Mouse (Mus musculus): ENCODE measurements around the gene Zfp661. TPM values are rescaled to one million over a fixed set of nuclear protein-coding genes. Genes with fewer than 3 reads are reported as not detected.

Gene Zfp661
- polyA plus RNA-seq, 1 experiment from 2014 or later, result 5.1 TPM

DNA sequence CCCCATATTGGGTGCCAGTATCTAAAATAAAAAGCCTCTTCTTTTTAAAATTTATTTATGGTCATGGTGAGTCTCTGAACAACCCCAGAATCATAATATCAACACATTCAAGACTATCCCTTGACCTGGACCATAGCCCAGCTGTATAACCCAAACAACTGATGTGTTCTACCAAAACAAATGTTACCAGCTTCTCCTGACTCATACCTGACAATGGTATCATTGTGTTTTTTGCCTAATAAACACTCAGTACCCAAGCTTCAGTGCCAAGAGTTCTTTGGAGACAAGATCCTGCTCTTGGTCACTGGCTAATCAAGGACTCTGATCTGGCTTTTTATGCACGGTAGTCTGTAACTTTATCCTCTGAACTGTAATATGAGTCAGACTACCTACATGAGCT is 13.6 kb downstream of the Zfp661 start:
- no peak overlapping the region for H3K4me3 ChIP-seq (ENCODE audit: low read length)
- ATAC-seq (ENCODE audit: low FRiP score, low TSS enrichment), result no peak
- WGBS, result 24% methylated on average over 1 of the region's 1 CpGs

DNA sequence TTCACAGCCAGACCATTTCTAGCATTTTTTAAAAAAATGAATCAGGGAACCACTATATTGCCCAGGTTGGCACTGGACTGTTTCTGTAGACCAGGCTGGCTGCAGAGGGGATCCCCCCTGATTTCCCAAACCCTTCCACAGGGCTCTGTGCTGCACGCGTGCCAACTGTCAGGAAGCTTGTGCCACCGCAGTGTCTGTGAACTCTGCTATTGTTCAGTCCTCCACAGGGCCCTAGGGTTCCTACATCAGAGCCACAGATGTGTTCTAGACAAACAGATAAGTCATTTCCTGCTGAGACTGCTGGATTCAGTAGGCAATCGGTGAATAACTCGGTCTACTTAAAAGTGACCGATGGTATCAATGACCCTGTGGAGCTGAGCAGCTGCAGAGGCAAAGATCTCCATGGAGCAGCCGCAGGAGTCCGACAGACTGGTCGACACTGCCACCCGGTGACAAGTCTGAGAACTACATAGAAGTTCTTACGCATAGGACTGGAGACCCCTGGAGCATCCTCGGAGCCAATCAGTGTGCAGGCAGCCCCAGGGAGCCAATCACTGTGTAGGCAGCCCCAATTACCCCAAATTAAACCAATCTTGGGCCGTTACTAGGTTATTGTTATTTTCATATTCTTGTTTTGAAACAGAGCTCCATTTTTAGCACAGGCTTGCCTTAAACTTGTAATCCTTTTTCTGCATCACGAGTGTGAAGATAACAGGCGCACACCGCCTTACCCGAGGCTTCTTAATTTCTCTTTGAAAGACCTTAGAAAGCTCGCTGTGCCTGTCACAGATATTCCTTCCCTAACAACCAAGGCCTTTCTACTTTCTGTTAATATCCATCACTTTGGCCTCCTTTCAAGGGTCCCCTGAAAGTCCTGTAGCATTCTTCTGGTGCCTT is 27.6 kb downstream of the Zfp661 start:
- peak; percentile 98 for ATAC-seq (ENCODE audit: low FRiP score, low TSS enrichment)
- Histone ChIP-seq H3K36me3 (ENCODE audit: insufficient read depth, low read length) (no peaks in the 10 kb centered on the region), H3K27ac (ENCODE audit: low read length) (no peak overlapping the region), H3K4me2 (replicated peaks; ENCODE audit: low read depth, low read length) (peak overlapping the region; percentile 37), H3K9ac (replicated peaks; ENCODE audit: low read length) (peak overlapping the region; percentile 40; the same call in 1 of the 2 replicates), H3K9me3 (ENCODE audit: low read length) (no peaks in the 10 kb centered on the region), H3K4me1 (ENCODE audit: insufficient read depth, low read length) (no peaks in the 10 kb centered on the region), H3K27me3 (ENCODE audit: insufficient read depth, low read length) (peaks cover 13% of the 10 kb centered on the region), H3K4me3 (ENCODE audit: low read length) (peak overlapping the region; percentile 24)
- 17% methylated on average over 18 of the region's 18 CpGs for WGBS

More for the DNA sequence above, 13.6 kb downstream of the Zfp661 start:
- Histone ChIP-seq H3K27me3 (ENCODE audit: insufficient read depth, low read length) (no peaks in the 10 kb centered on the region), H3K27ac (ENCODE audit: low read length) (no peak overlapping the region), H3K9me3 (ENCODE audit: low read length) (peaks cover 6% of the 10 kb centered on the region), H3K9ac (replicated peaks; ENCODE audit: low read length) (no peak overlapping the region), H3K4me2 (replicated peaks; ENCODE audit: low read depth, low read length) (no peak overlapping the region), H3K36me3 (ENCODE audit: insufficient read depth, low read length) (peaks cover 8% of the 10 kb centered on the region), H3K4me1 (ENCODE audit: insufficient read depth, low read length) (no peaks in the 10 kb centered on the region)

DNA sequence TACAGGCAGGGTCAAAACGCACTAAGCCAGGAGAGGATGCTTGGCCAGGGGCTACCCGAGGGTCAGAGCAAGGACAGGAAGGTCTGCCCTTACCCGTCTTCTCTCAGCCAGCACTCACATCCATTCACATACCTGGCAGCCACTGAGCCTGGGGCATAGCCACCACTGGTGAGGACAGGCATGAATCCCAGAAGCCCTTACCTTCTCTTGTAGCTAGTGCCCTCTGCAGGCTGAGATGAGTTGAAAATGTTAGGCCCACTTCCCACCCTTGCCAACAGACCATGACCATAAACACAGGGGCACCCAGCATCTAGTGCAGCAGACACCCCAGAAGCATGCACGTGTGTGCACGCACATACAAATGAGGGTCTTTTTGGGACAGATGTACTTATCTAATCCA is 35.8 kb downstream of the Zfp661 start:
- ATAC-seq (ENCODE audit: low FRiP score, low TSS enrichment), result no peak
- Histone ChIP-seq H3K36me3 (ENCODE audit: insufficient read depth, low read length) (no peaks in the 10 kb centered on the region), H3K9ac (replicated peaks; ENCODE audit: low read length) (no peak overlapping the region), H3K4me1 (ENCODE audit: insufficient read depth, low read length) (no peaks in the 10 kb centered on the region), H3K4me2 (replicated peaks; ENCODE audit: low read depth, low read length) (no peak overlapping the region), H3K27me3 (ENCODE audit: insufficient read depth, low read length) (no peaks in the 10 kb centered on the region), H3K4me3 (ENCODE audit: low read length) (no peak overlapping the region), H3K9me3 (ENCODE audit: low read length) (no peaks in the 10 kb centered on the region), H3K27ac (ENCODE audit: low read length) (no peak overlapping the region)
- WGBS, result 55% methylated on average over 5 of the region's 5 CpGs

DNA sequence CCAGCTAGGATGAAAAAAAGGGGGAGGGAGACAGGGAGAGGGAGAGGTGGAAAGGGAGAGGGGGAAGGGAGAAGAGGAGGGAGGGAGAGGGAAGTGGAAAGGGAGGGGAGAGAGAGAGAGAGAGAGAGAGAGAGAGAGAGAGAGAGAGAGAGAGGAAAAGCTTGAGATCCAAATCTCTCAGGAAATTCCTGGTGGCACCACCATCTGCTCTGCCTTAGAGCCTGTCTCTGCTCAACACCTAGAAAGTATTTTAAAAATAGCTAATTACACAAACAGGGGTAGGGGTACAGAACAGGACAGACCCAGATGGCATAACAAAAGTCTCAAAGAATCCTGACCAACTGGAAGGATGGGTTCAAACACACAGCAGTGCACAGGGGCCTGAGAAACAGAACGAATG is 36.4 kb downstream of the Zfp661 start:
- Histone ChIP-seq H3K4me1 (ENCODE audit: insufficient read depth, low read length) (no peaks in the 10 kb centered on the region), H3K36me3 (ENCODE audit: insufficient read depth, low read length) (no peaks in the 10 kb centered on the region), H3K4me2 (replicated peaks; ENCODE audit: low read depth, low read length) (no peak overlapping the region), H3K9ac (replicated peaks; ENCODE audit: low read length) (no peak overlapping the region), H3K27me3 (ENCODE audit: insufficient read depth, low read length) (no peaks in the 10 kb centered on the region), H3K27ac (ENCODE audit: low read length) (no peak overlapping the region), H3K4me3 (ENCODE audit: low read length) (no peak overlapping the region), H3K9me3 (ENCODE audit: low read length) (no peaks in the 10 kb centered on the region)
- ATAC-seq (ENCODE audit: low FRiP score, low TSS enrichment), result no peak
- 81% methylated on average over 1 of the region's 1 CpGs for WGBS

DNA sequence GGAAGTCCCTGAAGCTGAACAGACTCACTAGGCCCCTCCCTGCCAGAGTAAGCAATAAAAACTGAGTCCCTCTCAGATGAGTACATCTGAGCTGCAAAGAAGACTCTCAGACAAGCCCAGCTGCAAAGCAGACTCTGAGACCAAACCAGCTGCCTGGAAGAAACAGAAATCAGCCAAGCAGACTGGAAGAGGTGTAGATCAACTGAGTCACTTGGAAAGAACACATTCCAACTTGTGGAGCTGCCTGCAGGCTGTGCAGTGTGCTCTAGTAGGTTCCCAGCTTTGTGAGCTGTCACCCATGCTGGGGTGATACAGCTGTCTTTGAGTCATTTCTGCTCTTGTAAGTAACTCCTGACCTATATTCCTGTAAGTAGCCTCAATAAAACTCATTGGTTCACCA is 37.2 kb downstream of the Zfp661 start:
- no peak for ATAC-seq (ENCODE audit: low FRiP score, low TSS enrichment)
- H3K27me3 ChIP-seq (ENCODE audit: insufficient read depth, low read length), result no peaks in the 10 kb centered on the region

DNA sequence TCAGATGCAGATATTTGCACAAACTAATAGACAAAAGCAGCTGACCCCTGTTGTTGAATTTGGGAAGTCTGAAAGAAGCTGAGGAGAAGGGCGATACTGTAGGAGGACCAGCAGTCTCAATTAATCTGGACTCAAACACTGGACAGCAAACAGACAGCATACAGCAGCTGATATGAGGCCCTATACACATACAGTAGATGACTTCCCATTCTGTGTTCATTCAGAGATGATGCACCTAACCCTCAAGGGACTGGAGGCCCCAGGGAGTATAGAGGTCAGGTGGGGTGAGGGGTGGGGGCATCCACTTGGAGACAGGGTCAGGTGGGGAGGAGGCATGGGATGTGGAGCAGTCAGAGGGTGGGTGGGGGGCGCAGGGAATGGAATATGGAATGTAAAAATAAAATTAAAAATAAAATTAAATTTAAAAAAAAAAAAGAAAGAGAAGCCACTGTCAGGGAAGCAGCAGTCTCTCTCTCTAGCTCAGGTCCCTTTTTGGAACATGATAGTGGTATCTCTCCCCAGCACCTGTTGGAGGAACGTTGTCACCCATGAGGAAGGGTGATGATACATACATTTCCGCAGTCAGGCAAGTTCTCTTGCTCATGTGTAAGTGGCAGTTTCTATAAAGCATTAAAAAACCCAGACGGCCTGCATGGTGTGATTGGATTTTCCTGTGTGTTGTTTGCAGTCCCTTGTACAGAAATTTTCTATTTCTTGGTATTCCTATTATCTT is 38.4 kb downstream of the Zfp661 start:
- ATAC-seq (ENCODE audit: low FRiP score, low TSS enrichment), result no peak
- Histone ChIP-seq H3K27ac (ENCODE audit: low read length) (no peak overlapping the region), H3K9ac (replicated peaks; ENCODE audit: low read length) (no peak overlapping the region), H3K27me3 (ENCODE audit: insufficient read depth, low read length) (no peaks in the 10 kb centered on the region), H3K4me1 (ENCODE audit: insufficient read depth, low read length) (no peaks in the 10 kb centered on the region), H3K9me3 (ENCODE audit: low read length) (no peaks in the 10 kb centered on the region), H3K4me3 (ENCODE audit: low read length) (no peak overlapping the region), H3K4me2 (replicated peaks; ENCODE audit: low read depth, low read length) (no peak overlapping the region), H3K36me3 (ENCODE audit: insufficient read depth, low read length) (no peaks in the 10 kb centered on the region)
- WGBS, result 73% methylated on average over 5 of the region's 5 CpGs

More for the DNA sequence above, 37.2 kb downstream of the Zfp661 start:
- Histone ChIP-seq H3K27ac (ENCODE audit: low read length) (no peak overlapping the region), H3K9me3 (ENCODE audit: low read length) (no peaks in the 10 kb centered on the region), H3K4me1 (ENCODE audit: insufficient read depth, low read length) (no peaks in the 10 kb centered on the region), H3K36me3 (ENCODE audit: insufficient read depth, low read length) (no peaks in the 10 kb centered on the region), H3K9ac (replicated peaks; ENCODE audit: low read length) (no peak overlapping the region), H3K4me2 (replicated peaks; ENCODE audit: low read depth, low read length) (no peak overlapping the region), H3K4me3 (ENCODE audit: low read length) (no peak overlapping the region)

DNA sequence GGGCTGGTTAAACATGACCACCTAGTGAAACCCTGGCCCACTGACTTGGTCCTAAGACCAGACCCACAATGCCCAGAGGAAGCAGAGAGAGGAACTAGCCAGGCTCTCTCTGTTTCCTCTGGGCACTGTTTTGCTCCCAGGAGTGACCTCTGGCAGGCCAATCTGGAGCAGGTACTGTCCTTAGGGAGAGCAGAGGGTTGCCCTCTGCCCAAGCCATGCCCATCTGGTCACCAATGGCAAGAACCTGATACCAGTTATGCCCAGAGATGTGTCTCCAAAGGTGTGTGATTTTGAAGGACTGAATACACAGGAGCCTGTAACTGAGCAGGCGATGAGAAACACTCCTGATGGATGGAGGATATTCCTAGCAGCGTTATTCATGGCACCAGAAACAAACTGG is 45.2 kb downstream of the Zfp661 start:
- Histone ChIP-seq H3K27me3 (ENCODE audit: insufficient read depth, low read length) (peaks cover 34% of the 10 kb centered on the region), H3K4me2 (replicated peaks; ENCODE audit: low read depth, low read length) (no peak overlapping the region), H3K9me3 (ENCODE audit: low read length) (no peaks in the 10 kb centered on the region), H3K4me3 (ENCODE audit: low read length) (no peak overlapping the region), H3K27ac (ENCODE audit: low read length) (no peak overlapping the region), H3K4me1 (ENCODE audit: insufficient read depth, low read length) (no peaks in the 10 kb centered on the region), H3K9ac (replicated peaks; ENCODE audit: low read length) (no peak overlapping the region), H3K36me3 (ENCODE audit: insufficient read depth, low read length) (no peaks in the 10 kb centered on the region)
- WGBS, result 86% methylated on average over 2 of the region's 2 CpGs
- ATAC-seq (ENCODE audit: low FRiP score, low TSS enrichment), result no peak

DNA sequence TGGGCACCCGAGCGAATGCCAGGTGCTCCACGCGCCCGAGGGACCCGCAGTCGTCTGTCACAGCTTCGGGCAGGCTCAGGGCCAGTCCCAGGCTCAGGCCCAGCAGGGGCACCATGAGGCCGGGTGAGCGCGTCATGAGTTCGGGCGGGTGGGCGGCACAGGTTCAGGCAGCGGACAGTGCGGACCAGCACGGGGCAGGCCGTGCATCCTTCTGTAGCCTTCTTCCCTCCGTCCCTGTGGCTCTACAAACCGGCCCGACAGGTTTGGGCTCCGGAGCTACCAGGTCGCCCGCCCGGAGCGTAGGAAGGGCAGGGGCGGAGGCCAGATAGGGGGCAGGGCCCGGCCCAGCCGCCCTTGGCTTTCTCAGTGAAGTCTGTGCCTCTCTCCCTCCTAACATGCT is 45.7 kb downstream of the Zfp661 start, which contains the start of gene Prom2:
TSS of gene Prom2 (minus strand) at position 283 of the 400 bp plus-strand sequence.
- ATAC-seq (ENCODE audit: low FRiP score, low TSS enrichment), result 0 out of 2 replicates have a peak, but pooled peaks have one; percentile 55
- Histone ChIP-seq H3K9ac (replicated peaks; ENCODE audit: low read length) (no peak within 1 kb of the TSS), H3K36me3 (ENCODE audit: insufficient read depth, low read length) (no peaks in the 10 kb centered on the region), H3K27ac (ENCODE audit: low read length) (no peak within 1 kb of the TSS), H3K4me2 (replicated peaks; ENCODE audit: low read depth, low read length) (peak within 1 kb of the TSS; percentile 29), H3K27me3 (ENCODE audit: insufficient read depth, low read length) (peaks cover 34% of the 10 kb centered on the region), H3K4me1 (ENCODE audit: insufficient read depth, low read length) (no peaks in the 10 kb centered on the region), H3K4me3 (ENCODE audit: low read length) (peak within 1 kb of the TSS; percentile 15), H3K9me3 (ENCODE audit: low read length) (no peaks in the 10 kb centered on the region)
- WGBS, result 4% methylated on average over 29 of the region's 29 CpGs

DNA sequence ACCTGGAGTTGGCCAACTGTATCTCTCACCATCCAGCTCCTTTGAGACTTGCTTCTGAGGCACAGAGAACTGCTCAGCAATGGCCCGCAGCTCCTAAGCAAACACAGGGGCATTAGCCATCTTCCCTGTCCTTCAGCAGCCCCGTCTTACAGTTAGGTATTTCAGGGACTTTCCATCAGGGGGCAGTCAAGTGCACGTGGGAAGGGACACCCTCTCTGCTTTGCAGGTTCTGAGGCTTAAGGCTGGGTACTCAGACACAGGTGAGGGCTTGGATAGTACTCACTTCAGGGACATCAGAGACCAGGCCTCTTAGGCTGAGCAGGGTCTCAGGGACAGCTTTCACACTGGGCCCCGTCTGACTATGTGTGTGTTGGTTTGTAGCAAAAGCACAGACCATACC is 47.4 kb downstream of the Zfp661 start:
- ATAC-seq (ENCODE audit: low FRiP score, low TSS enrichment), result 0 out of 2 replicates have a peak, but pooled peaks have one; percentile 16
- Histone ChIP-seq H3K4me2 (replicated peaks; ENCODE audit: low read depth, low read length) (no peak overlapping the region), H3K27ac (ENCODE audit: low read length) (no peak overlapping the region), H3K36me3 (ENCODE audit: insufficient read depth, low read length) (no peaks in the 10 kb centered on the region), H3K27me3 (ENCODE audit: insufficient read depth, low read length) (peaks cover 34% of the 10 kb centered on the region), H3K9ac (replicated peaks; ENCODE audit: low read length) (no peak overlapping the region), H3K4me3 (ENCODE audit: low read length) (no peak overlapping the region), H3K9me3 (ENCODE audit: low read length) (no peaks in the 10 kb centered on the region), H3K4me1 (ENCODE audit: insufficient read depth, low read length) (no peaks in the 10 kb centered on the region)
- 21% methylated on average over 4 of the region's 4 CpGs for WGBS

DNA sequence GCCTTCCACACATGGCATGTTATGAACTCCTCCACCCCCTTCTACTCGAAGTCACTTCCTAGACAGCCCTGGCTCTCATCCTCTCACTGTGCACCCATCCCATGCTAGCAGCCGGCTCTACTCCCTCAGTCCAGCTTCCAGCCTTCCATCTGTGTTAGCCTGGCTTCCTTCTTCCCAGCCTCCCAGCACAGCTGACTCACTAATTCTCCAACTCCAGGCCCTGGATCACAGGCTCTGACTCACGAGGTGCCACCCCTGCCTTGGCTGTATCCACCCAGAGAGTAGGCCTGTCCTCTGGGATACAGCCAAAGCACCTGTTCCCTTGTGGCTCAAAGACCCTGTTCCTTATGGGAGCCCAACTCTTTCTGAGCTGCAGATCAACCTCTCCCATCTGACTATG is 49.3 kb downstream of the Zfp661 start:
- no peak overlapping the region for H3K4me3 ChIP-seq (ENCODE audit: low read length)
- no peaks in the 10 kb centered on the region for H3K36me3 ChIP-seq (ENCODE audit: insufficient read depth, low read length)
- ATAC-seq (ENCODE audit: low FRiP score, low TSS enrichment), result no peak
- no peak overlapping the region for H3K4me2 ChIP-seq (replicated peaks; ENCODE audit: low read depth, low read length)
- no peak overlapping the region for H3K9ac ChIP-seq (replicated peaks; ENCODE audit: low read length)
- H3K27ac ChIP-seq (ENCODE audit: low read length), result no peak overlapping the region
- H3K4me1 ChIP-seq (ENCODE audit: insufficient read depth, low read length), result no peaks in the 10 kb centered on the region
- WGBS, result 71% methylated on average over 3 of the region's 3 CpGs
- peaks cover 28% of the 10 kb centered on the region for H3K27me3 ChIP-seq (ENCODE audit: insufficient read depth, low read length)
- H3K9me3 ChIP-seq (ENCODE audit: low read length), result no peaks in the 10 kb centered on the region
